Mouse (Mus musculus): Measurements from ENCODE around the gene Fcho2. TPM values are rescaled to one million over a fixed set of nuclear protein-coding genes. Genes with fewer than 3 reads are reported as not detected.

Gene Fcho2
- polyA plus RNA-seq (2014; fragmentation: Nextera tagmentation; extraction: Ambion mirVana), result 26.3 and 30.7 TPM in 2 replicates

- H3K27me3 ChIP-seq (ENCODE audit: control insufficient read depth, insufficient read depth, low read length), result no peaks in the 10 kb centered on the region
- H3K36me3 ChIP-seq (ENCODE audit: control insufficient read depth, insufficient read depth, low read length), result no peaks in the 10 kb centered on the region
- H3K9ac ChIP-seq (ENCODE audit: low read depth, low read length), result peak within 1 kb of the TSS; percentile 98
- H3K4me1 ChIP-seq (ENCODE audit: control insufficient read depth, insufficient read depth, low read length), result peaks cover 3% of the 10 kb centered on the region
- peak within 1 kb of the TSS; percentile 67 for H3K4me2 ChIP-seq
- no peaks in the 10 kb centered on the region for H3K9me3 ChIP-seq (replicated peaks; ENCODE audit: control insufficient read depth, low read length)
- H3K27ac ChIP-seq (ENCODE audit: low read depth, low read length), result peak within 1 kb of the TSS; percentile 99
- peak within 1 kb of the TSS; percentile 61 for H3K4me3 ChIP-seq (ENCODE audit: low read depth, low read length)
- under 1% methylated on average over 59 of the region's 61 CpGs for WGBS (ENCODE audit: insufficient replicate concordance)
- peak; percentile 97 for ATAC-seq (replicated peaks; ENCODE audit: insufficient number of reproducible peaks, low FRiP score, low TSS enrichment)
These were observed at the start of gene Fcho2 for GRCm38 (mm10) chr13:98815147-98815785. Gene Fcho2 (minus strand): TSS chr13:98815449.

DNA sequence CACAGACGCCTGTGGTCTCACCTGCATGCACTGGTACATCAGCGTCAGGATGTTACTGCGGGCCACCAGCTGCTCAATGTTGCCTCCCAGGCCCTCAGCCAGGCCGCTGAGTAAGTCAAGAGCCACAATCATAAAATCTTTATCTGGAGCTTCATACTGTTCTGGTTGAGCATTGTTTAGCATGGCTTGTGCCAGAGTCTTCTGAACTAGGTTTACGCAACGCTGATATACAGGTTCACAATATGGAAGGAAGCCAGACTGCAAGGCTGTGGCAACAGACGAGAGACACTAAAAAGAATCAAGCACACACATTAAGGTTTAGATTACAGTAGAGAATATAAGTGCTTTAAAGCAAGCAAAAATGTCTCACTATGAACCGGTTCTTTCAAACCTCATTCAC, 40.0 kb upstream of the Fcho2 start:
- Histone ChIP-seq H3K4me3 (ENCODE audit: low read depth, low read length) (no peak overlapping the region), H3K27ac (ENCODE audit: low read depth, low read length) (no peak overlapping the region), H3K9ac (ENCODE audit: low read depth, low read length) (no peak overlapping the region), H3K36me3 (ENCODE audit: control insufficient read depth, insufficient read depth, low read length) (peaks cover 42% of the 10 kb centered on the region), H3K4me1 (ENCODE audit: control insufficient read depth, insufficient read depth, low read length) (no peaks in the 10 kb centered on the region), H3K4me2 (no peak overlapping the region), H3K27me3 (ENCODE audit: control insufficient read depth, insufficient read depth, low read length) (no peaks in the 10 kb centered on the region), H3K9me3 (replicated peaks; ENCODE audit: control insufficient read depth, low read length) (no peaks in the 10 kb centered on the region)
- WGBS (ENCODE audit: insufficient replicate concordance), result 92% methylated on average over 8 of the region's 8 CpGs
- ATAC-seq (replicated peaks; ENCODE audit: insufficient number of reproducible peaks, low FRiP score, low TSS enrichment), result no peak

- ATAC-seq (replicated peaks; ENCODE audit: insufficient number of reproducible peaks, low FRiP score, low TSS enrichment), result no peak
- no peak overlapping the region for H3K4me2 ChIP-seq
- no peak overlapping the region for H3K4me3 ChIP-seq (ENCODE audit: low read depth, low read length)
- peaks cover 5% of the 10 kb centered on the region for H3K36me3 ChIP-seq (ENCODE audit: control insufficient read depth, insufficient read depth, low read length)
- no peak overlapping the region for H3K9ac ChIP-seq (ENCODE audit: low read depth, low read length)
- WGBS (ENCODE audit: insufficient replicate concordance), result 62% methylated on average over 1 of the region's 1 CpGs
- H3K27ac ChIP-seq (ENCODE audit: low read depth, low read length), result no peak overlapping the region
- no peaks in the 10 kb centered on the region for H3K4me1 ChIP-seq (ENCODE audit: control insufficient read depth, insufficient read depth, low read length)
- H3K9me3 ChIP-seq (replicated peaks; ENCODE audit: control insufficient read depth, low read length), result no peaks in the 10 kb centered on the region
- no peaks in the 10 kb centered on the region for H3K27me3 ChIP-seq (ENCODE audit: control insufficient read depth, insufficient read depth, low read length)
These were observed 30.5 kb upstream of the Fcho2 start for GRCm38 (mm10) chr13:98845794-98846193.

DNA sequence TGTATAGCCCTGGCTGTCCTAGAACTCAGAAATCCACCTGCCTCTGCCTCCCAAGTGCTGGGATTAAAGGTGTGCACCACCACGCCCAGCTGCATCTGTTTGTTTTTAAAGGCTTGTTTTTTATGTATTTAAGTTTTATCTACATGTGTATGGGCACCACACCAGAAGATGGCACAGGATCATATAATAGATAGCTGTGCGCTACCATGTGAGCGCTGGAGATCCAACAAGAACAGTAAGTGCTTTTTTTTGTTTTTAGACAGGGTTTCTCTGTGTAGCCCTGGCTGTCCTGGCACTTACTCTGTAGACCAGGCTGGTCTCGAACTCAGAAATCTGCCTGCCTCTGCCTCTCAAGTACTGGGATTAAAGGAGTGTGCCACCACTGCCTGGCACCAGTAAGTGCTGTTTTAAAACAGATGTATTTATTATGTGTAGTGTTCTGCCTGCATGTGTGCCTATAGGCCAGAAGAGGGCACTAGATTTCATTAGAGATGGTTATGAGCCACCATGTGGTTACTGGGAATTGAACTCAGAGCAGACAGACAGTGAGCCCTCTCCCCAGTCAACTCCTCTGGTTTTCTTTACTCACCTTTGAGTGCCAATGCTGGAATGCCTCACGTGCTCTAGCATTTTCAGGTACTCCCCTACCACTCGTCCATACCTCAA, 21.3 kb upstream of the Fcho2 start:
- H3K9ac ChIP-seq (ENCODE audit: low read depth, low read length), result no peak overlapping the region
- H3K4me3 ChIP-seq (ENCODE audit: low read depth, low read length), result no peak overlapping the region
- H3K9me3 ChIP-seq (replicated peaks; ENCODE audit: control insufficient read depth, low read length), result no peaks in the 10 kb centered on the region
- H3K27me3 ChIP-seq (ENCODE audit: control insufficient read depth, insufficient read depth, low read length), result no peaks in the 10 kb centered on the region
- no peaks in the 10 kb centered on the region for H3K4me1 ChIP-seq (ENCODE audit: control insufficient read depth, insufficient read depth, low read length)
- 85% methylated on average over 6 of the region's 6 CpGs for WGBS (ENCODE audit: insufficient replicate concordance)
- H3K36me3 ChIP-seq (ENCODE audit: control insufficient read depth, insufficient read depth, low read length), result peaks cover 8% of the 10 kb centered on the region; the same call in 1 of the 2 replicates
- ATAC-seq (replicated peaks; ENCODE audit: insufficient number of reproducible peaks, low FRiP score, low TSS enrichment), result no peak
- no peak overlapping the region for H3K4me2 ChIP-seq
- H3K27ac ChIP-seq (ENCODE audit: low read depth, low read length), result no peak overlapping the region

DNA sequence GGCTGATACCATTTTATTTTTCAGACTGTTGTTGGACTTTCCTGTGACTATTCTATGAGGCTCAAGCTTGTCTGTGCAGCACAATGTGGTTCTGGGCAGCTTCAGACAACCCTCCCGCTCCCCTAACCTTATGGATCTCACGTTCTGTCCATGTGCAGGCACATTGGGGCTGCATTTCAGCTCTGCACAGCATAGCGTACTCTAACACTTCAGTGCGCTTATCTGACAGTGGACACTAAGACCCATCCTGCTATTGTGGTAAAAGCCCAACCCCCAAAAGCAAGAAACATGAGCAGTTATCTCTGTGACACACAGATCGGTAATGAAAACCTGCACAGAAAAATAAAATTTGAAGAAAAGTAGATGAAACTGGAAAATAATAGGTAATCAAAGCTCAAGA, 20.5 kb upstream of the Fcho2 start:
- Histone ChIP-seq H3K4me1 (ENCODE audit: control insufficient read depth, insufficient read depth, low read length) (no peaks in the 10 kb centered on the region), H3K36me3 (ENCODE audit: control insufficient read depth, insufficient read depth, low read length) (peaks cover 8% of the 10 kb centered on the region; the same call in 1 of the 2 replicates), H3K9me3 (replicated peaks; ENCODE audit: control insufficient read depth, low read length) (no peaks in the 10 kb centered on the region), H3K27me3 (ENCODE audit: control insufficient read depth, insufficient read depth, low read length) (no peaks in the 10 kb centered on the region), H3K27ac (ENCODE audit: low read depth, low read length) (no peak overlapping the region), H3K4me3 (ENCODE audit: low read depth, low read length) (no peak overlapping the region), H3K9ac (ENCODE audit: low read depth, low read length) (no peak overlapping the region), H3K4me2 (no peak overlapping the region)
- WGBS (ENCODE audit: insufficient replicate concordance), result 71% methylated on average over 5 of the region's 5 CpGs
- ATAC-seq (replicated peaks; ENCODE audit: insufficient number of reproducible peaks, low FRiP score, low TSS enrichment), result no peak

DNA sequence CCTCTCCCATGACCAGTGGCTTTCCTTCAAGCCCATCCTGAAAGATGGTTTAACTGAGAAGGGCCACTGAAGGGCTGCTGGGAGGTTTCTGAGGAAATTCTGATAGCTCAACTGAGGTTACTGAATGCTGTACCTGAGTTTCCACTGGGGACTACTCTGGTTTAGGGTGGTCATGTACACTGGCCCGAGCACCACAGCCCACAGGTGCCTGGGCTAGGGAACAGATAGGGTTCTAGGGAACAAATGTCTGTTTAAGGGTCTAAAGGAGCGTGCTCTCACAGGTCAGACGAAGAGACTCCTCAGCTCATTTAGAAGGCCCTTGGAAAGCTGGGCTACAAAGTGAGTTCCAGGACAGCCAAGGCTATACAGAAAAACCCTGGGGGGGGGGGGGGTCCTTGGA, 19.5 kb upstream of the Fcho2 start:
- no peaks in the 10 kb centered on the region for H3K4me1 ChIP-seq (ENCODE audit: control insufficient read depth, insufficient read depth, low read length)
- H3K9me3 ChIP-seq (replicated peaks; ENCODE audit: control insufficient read depth, low read length), result no peaks in the 10 kb centered on the region
- WGBS (ENCODE audit: insufficient replicate concordance), result 86% methylated on average over 3 of the region's 3 CpGs
- H3K36me3 ChIP-seq (ENCODE audit: control insufficient read depth, insufficient read depth, low read length), result peaks cover 3% of the 10 kb centered on the region; the same call in 1 of the 2 replicates
- H3K27me3 ChIP-seq (ENCODE audit: control insufficient read depth, insufficient read depth, low read length), result no peaks in the 10 kb centered on the region
- H3K27ac ChIP-seq (ENCODE audit: low read depth, low read length), result no peak overlapping the region
- H3K9ac ChIP-seq (ENCODE audit: low read depth, low read length), result no peak overlapping the region
- no peak overlapping the region for H3K4me3 ChIP-seq (ENCODE audit: low read depth, low read length)
- no peak for ATAC-seq (replicated peaks; ENCODE audit: insufficient number of reproducible peaks, low FRiP score, low TSS enrichment)
- H3K4me2 ChIP-seq, result no peak overlapping the region

DNA sequence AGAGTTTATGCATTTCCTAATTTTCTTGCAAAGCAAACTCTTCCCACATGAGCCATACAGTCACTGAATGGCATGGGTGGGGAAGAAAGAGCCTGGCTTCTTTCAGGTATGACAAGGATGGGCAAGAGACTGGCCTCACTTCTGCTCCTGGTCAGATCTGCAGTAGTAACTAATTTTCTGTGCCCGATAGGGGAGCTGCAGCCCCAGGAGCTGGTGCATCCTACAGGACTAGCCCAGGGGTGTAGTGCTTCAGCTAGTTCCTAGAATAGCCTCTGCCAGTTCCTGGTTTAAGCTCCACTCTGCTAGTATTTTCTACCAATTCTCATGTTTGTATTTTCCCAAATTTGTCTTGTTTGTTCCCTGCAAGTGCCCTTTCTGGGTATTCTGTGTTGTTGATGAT, 18.9 kb upstream of the Fcho2 start:
- Histone ChIP-seq H3K27ac (ENCODE audit: low read depth, low read length) (no peak overlapping the region), H3K9me3 (replicated peaks; ENCODE audit: control insufficient read depth, low read length) (no peaks in the 10 kb centered on the region), H3K4me3 (ENCODE audit: low read depth, low read length) (no peak overlapping the region)

GRCm38 (mm10) chr13:98832451-98833450, 17.5 kb upstream of the Fcho2 start:
- 77% methylated on average over 10 of the region's 10 CpGs for WGBS (ENCODE audit: insufficient replicate concordance)

More for the DNA sequence above, 18.9 kb upstream of the Fcho2 start:
- WGBS (ENCODE audit: insufficient replicate concordance), result 44% methylated on average over 1 of the region's 1 CpGs
- no peak overlapping the region for H3K9ac ChIP-seq (ENCODE audit: low read depth, low read length)
- no peaks in the 10 kb centered on the region for H3K4me1 ChIP-seq (ENCODE audit: control insufficient read depth, insufficient read depth, low read length)
- H3K36me3 ChIP-seq (ENCODE audit: control insufficient read depth, insufficient read depth, low read length), result peaks cover 3% of the 10 kb centered on the region; the same call in 1 of the 2 replicates
- no peak for ATAC-seq (replicated peaks; ENCODE audit: insufficient number of reproducible peaks, low FRiP score, low TSS enrichment)
- no peaks in the 10 kb centered on the region for H3K27me3 ChIP-seq (ENCODE audit: control insufficient read depth, insufficient read depth, low read length)
- H3K4me2 ChIP-seq, result no peak overlapping the region

More at GRCm38 (mm10) chr13:98832451-98833450, 17.5 kb upstream of the Fcho2 start:
- Histone ChIP-seq H3K4me1 (ENCODE audit: control insufficient read depth, insufficient read depth, low read length) (no peaks in the 10 kb centered on the region), H3K27ac (ENCODE audit: low read depth, low read length) (no peak overlapping the region), H3K4me2 (no peak overlapping the region), H3K9me3 (replicated peaks; ENCODE audit: control insufficient read depth, low read length) (no peaks in the 10 kb centered on the region), H3K27me3 (ENCODE audit: control insufficient read depth, insufficient read depth, low read length) (no peaks in the 10 kb centered on the region), H3K36me3 (ENCODE audit: control insufficient read depth, insufficient read depth, low read length) (no peaks in the 10 kb centered on the region), H3K4me3 (ENCODE audit: low read depth, low read length) (no peak overlapping the region), H3K9ac (ENCODE audit: low read depth, low read length) (no peak overlapping the region)
- ATAC-seq (replicated peaks; ENCODE audit: insufficient number of reproducible peaks, low FRiP score, low TSS enrichment), result no peak

Data from heart, embryonic 11.5 days (tissue).